9 mouse cellular contexts compared by ENCODE assay signal in the genomic region with DNA sequence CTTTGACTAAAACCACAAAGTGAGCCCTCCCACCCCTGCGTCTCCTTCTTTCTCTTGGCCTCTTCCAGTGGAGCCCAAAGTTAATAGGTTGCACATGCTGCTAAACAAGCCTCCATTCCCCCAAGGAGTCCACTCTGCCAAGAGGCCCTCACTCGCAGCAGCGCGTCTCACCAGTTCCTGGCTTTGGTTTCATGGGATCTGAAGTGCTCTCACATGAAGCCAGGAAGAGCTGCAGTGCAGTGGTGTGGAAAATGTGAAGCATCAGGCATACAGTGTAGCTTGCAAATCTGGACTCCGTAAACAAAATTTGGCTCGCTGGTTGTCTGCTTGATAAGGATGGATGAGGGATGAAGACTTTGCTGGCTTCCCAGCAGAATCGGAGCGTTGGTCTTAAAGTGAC.
DNase-seq lines count a peak whose midpoint lies in the region; ATAC-seq and TF ChIP-seq lines count a peak whose summit lies in the region.
"Had no signal": no experiment of that assay in that cellular context is flagged by ENCODE, and none has a peak within 500 bp of the region (broad histone marks: within the 10 kb centered on the region; RNA-seq: fewer than 3 reads in every experiment).

No protein-coding gene starts in this region.

- peak; percentile 45; the same call in 1 of the 2 replicates for ATAC-seq in midbrain, embryonic 16.5 days
- ATAC-seq in lung, postnatal 0 days, result no peak

- no peaks in the 10 kb centered on the region for H3K27me3 ChIP-seq in midbrain, embryonic 16.5 days (ENCODE audit: control insufficient read depth, insufficient read depth, low read depth, low read length)
- H3K27me3 ChIP-seq in midbrain, embryonic 10.5 days (ENCODE audit: low read depth, poor library complexity, severe bottlenecking), result no peaks in the 10 kb centered on the region
- H3K27me3 ChIP-seq in lung, postnatal 0 days (replicated peaks; ENCODE audit: insufficient read depth, low read length), result no peaks in the 10 kb centered on the region

- peak; percentile 28 for DNase-seq in embryo, embryonic 10 days (ENCODE audit: low spot score)
- no peak for DNase-seq in embryo, embryonic 10.5 days (ENCODE audit: low spot score)
- no peak for DNase-seq in midbrain, embryonic 10.5 days (ENCODE audit: low spot score)
- DNase-seq in gastrocnemius, postnatal 4 days (ENCODE audit: low spot score in 2 of 2), result peak; percentile 42 to 82
- DNase-seq in lung, postnatal 0 days (ENCODE audit: low spot score), result peak; percentile 13
- no peak for DNase-seq in layer of hippocampus, adult 9-11 months
- DNase-seq in layer of hippocampus, adult 8-10 months (ENCODE audit: low spot score in 2 of 2), result no peak

- no peak for TF ChIP-seq EP300 in lung, postnatal 0 days (IDR thresholded peaks at IDR 0.05)

- H3K9me3 ChIP-seq in midbrain, embryonic 16.5 days (replicated peaks; ENCODE audit: control insufficient read depth, low read length, poor library complexity, severe bottlenecking), result no peaks in the 10 kb centered on the region
- H3K9me3 ChIP-seq in midbrain, embryonic 10.5 days (replicated peaks), result no peaks in the 10 kb centered on the region
- no peaks in the 10 kb centered on the region for H3K9me3 ChIP-seq in lung, postnatal 0 days (ENCODE audit: low read length)

- peaks cover 3% of the 10 kb centered on the region for H3K4me1 ChIP-seq in midbrain, embryonic 16.5 days (ENCODE audit: control insufficient read depth, insufficient read depth, low read length)
- peaks cover 12% of the 10 kb centered on the region for H3K4me1 ChIP-seq in midbrain, embryonic 10.5 days
- no peaks in the 10 kb centered on the region for H3K4me1 ChIP-seq in lung, postnatal 0 days (ENCODE audit: insufficient read depth, low read depth, low read length)

- TF ChIP-seq CTCF in lung, postnatal 0 days (IDR thresholded peaks at IDR 0.05), result no peak

- H3K36me3 ChIP-seq in midbrain, embryonic 16.5 days (ENCODE audit: control insufficient read depth, insufficient read depth, low read length), result no peaks in the 10 kb centered on the region
- no peaks in the 10 kb centered on the region for H3K36me3 ChIP-seq in midbrain, embryonic 10.5 days
- H3K36me3 ChIP-seq in lung, postnatal 0 days (ENCODE audit: insufficient read depth, low read length), result no peaks in the 10 kb centered on the region

- 67% methylated on average over 8 of the region's 8 CpGs for WGBS in midbrain, embryonic 16.5 days
- WGBS in midbrain, embryonic 10.5 days, result 79% methylated on average over 8 of the region's 8 CpGs
- 34% methylated on average over 8 of the region's 8 CpGs for WGBS in lung, postnatal 0 days

- no peak overlapping the region for H3K4me2 ChIP-seq in midbrain, embryonic 16.5 days (ENCODE audit: low read length)
- H3K4me2 ChIP-seq in lung, postnatal 0 days (replicated peaks; ENCODE audit: low read depth, low read length), result no peak overlapping the region

- H3K4me3 ChIP-seq in midbrain, embryonic 16.5 days (ENCODE audit: low read depth, low read length), result no peak overlapping the region
- no peak overlapping the region for H3K4me3 ChIP-seq in midbrain, embryonic 10.5 days
- no peak overlapping the region for H3K4me3 ChIP-seq in lung, postnatal 0 days (ENCODE audit: low read depth, low read length)

- H3K9ac ChIP-seq in midbrain, embryonic 16.5 days (ENCODE audit: low read depth, low read length), result no peak overlapping the region
- no peak overlapping the region for H3K9ac ChIP-seq in lung, postnatal 0 days (replicated peaks; ENCODE audit: low read depth)

- H3K27ac ChIP-seq in midbrain, embryonic 16.5 days (ENCODE audit: low read length), result no peak overlapping the region
- H3K27ac ChIP-seq in midbrain, embryonic 10.5 days (replicated peaks), result no peak overlapping the region; the same call in 1 of the 2 replicates
- H3K27ac ChIP-seq in lung, postnatal 0 days (ENCODE audit: low read length), result no peak overlapping the region
- H3K27ac ChIP-seq: kidney, postnatal 0 days had no signal

Comparison
In these comparisons a context has a peak if more than half of its experiments do, and no peak if none do; other contexts are left out.
1. DNase-seq: peak in embryo, embryonic 10 days (single experiment), gastrocnemius, postnatal 4 days (2 of 2) and lung, postnatal 0 days (single experiment); none in embryo, embryonic 10.5 days (single experiment), midbrain, embryonic 10.5 days (single experiment), layer of hippocampus, adult 9-11 months (single experiment) and layer of hippocampus, adult 8-10 months (0 of 2).